Mouse (Mus musculus) embryonic facial prominence, embryonic 11.5 days (tissue): ENCODE measurements around the gene Opn3. TPM values are rescaled to one million over a fixed set of nuclear protein-coding genes. Genes with fewer than 3 reads are reported as not detected.

Experiments
- ATAC-seq: fragments of 200-750 bp; cut with Nextera tagmentation; replicated peaks from 2 replicates; pipeline ENCODE4 v1.8.0; 2017; ENCODE audit warnings: low read depth; ENCODE audit not compliant: insufficient number of reproducible peaks, low FRiP score, low TSS enrichment
- DNase-seq: peaks from one replicate; pipeline ENCODE4 v3.0.0-alpha.2; 2015; ENCODE audit warnings: low spot score
- H3K27ac ChIP-seq: fragments of 300-500 bp; sonication (generic); replicated peaks from 2 replicates; pipeline ENCODE4 v1.5.1; 2014; ENCODE audit warnings: mild to moderate bottlenecking, low read depth, low read length, control low read depth
- H3K27me3 ChIP-seq: fragments of 300-500 bp; sonication (generic); 2 replicates; pipeline ENCODE4 v1.6.1; 2014; ENCODE audit warnings: mild to moderate bottlenecking, low read length, moderate library complexity, mixed read lengths; ENCODE audit not compliant: control insufficient read depth, insufficient read depth
- H3K36me3 ChIP-seq: fragments of 300-500 bp; sonication (generic); replicated peaks from 2 replicates; pipeline ENCODE4 v1.6.1; 2014; ENCODE audit warnings: low read depth, mild to moderate bottlenecking, low read length, moderate library complexity, mixed read lengths; ENCODE audit not compliant: control insufficient read depth, insufficient read depth
- H3K4me1 ChIP-seq: fragments of 300-500 bp; sonication (generic); 2 replicates; pipeline ENCODE4 v1.6.1; 2014; ENCODE audit warnings: low read length, mixed read lengths; ENCODE audit not compliant: control insufficient read depth, insufficient read depth
- H3K4me2 ChIP-seq: fragments of 300-500 bp; sonication (generic); 2 replicates; pipeline ENCODE4 v1.6.1; 2014; ENCODE audit warnings: low read depth, mild to moderate bottlenecking, control low read depth, low read length, moderate library complexity
- H3K4me3 ChIP-seq: fragments of 300-500 bp; sonication (generic); 2 replicates; pipeline ENCODE4 v1.5.1; 2014; ENCODE audit warnings: low read depth, low read length, control low read depth
- H3K9ac ChIP-seq: fragments of 300-500 bp; sonication (generic); replicated peaks from 2 replicates; pipeline ENCODE4 v1.6.1; 2014; ENCODE audit warnings: mild to moderate bottlenecking, control low read depth, low read length
- H3K9me3 ChIP-seq: fragments of 300-500 bp; sonication (generic); replicated peaks from 2 replicates; pipeline ENCODE4 v1.6.1; 2016; ENCODE audit warnings: mild to moderate bottlenecking, low read length, inconsistent platforms, mixed read lengths; ENCODE audit not compliant: control insufficient read depth
- WGBS: fragments of 180-500 bp; shearing (Covaris S2); extraction: QIAGEN DNeasy Blood & Tissue Kit; methylation state at CpG from one replicate; pipeline ENCODE4 v1.1.7; 2014; 5-methylcytosine and 5-hydroxymethylcytosine counted together
- polyA plus RNA-seq: library from polyadenylated mRNA; unstranded; fragments of >200 nt; fragmentation: Nextera tagmentation; extraction: Ambion mirVana; gene quantifications from 2 replicates; pipeline ENCODE4 v1.2.1, GENCODE M21; 2014

The Opn3 gene
- polyA plus RNA-seq, 1 experiment from 2014 or later: 9.5 TPM

- Histone ChIP-seq H3K27me3 (no peaks in the 10 kb centered on the region), H3K9me3 (no peaks in the 10 kb centered on the region), H3K9ac (no peak overlapping the region), H3K36me3 (no peaks in the 10 kb centered on the region), H3K4me3 (no peak overlapping the region), H3K27ac (no peak overlapping the region), H3K4me1 (no peaks in the 10 kb centered on the region), H3K4me2 (no peak overlapping the region)
- DNase-seq (no peak), ATAC-seq (no peak)
- WGBS: 63% methylated on average over 3 of the region's 3 CpGs
These were observed 6.8 kb upstream of the Opn3 start for GRCm38 (mm10) chr1:175699375-175699774.

GRCm38 (mm10) chr1:175698293-175698692 lies 5.7 kb upstream of the Opn3 start, which contains the start of gene Wdr64:
Wdr64 (plus strand) TSS chr1:175698593.
- no peak for ATAC-seq

GRCm38 (mm10) chr1:175693429-175693960 lies 919 bp upstream of the Opn3 start:
- no peaks in the 10 kb centered on the region for H3K9me3 ChIP-seq
- H3K4me1 ChIP-seq: no peaks in the 10 kb centered on the region
- H3K4me2 ChIP-seq: peak overlapping the region; percentile 41; the same call in 1 of the 2 replicates
- ATAC-seq (no peak), DNase-seq (no peak)
- H3K27ac ChIP-seq: no peak overlapping the region
- no peaks in the 10 kb centered on the region for H3K36me3 ChIP-seq
- 43% methylated on average over 12 of the region's 12 CpGs for WGBS
- peak overlapping the region; percentile 18; the same call in 1 of the 2 replicates for H3K9ac ChIP-seq
- no peaks in the 10 kb centered on the region for H3K27me3 ChIP-seq
- peak overlapping the region; percentile 33 for H3K4me3 ChIP-seq

More at GRCm38 (mm10) chr1:175698293-175698692, 5.7 kb upstream of the Opn3 start, which contains the start of gene Wdr64:
- no peaks in the 10 kb centered on the region for H3K9me3 ChIP-seq
- H3K9ac ChIP-seq: no peak within 1 kb of the TSS
- no peaks in the 10 kb centered on the region for H3K36me3 ChIP-seq
- no peak for DNase-seq
- no peak within 1 kb of the TSS for H3K4me2 ChIP-seq
- no peaks in the 10 kb centered on the region for H3K4me1 ChIP-seq
- WGBS: 72% methylated on average over 1 of the region's 1 CpGs
- no peak within 1 kb of the TSS for H3K27ac ChIP-seq
- H3K4me3 ChIP-seq: no peak within 1 kb of the TSS
- H3K27me3 ChIP-seq: no peaks in the 10 kb centered on the region

GRCm38 (mm10) chr1:175692997-175693361 lies 403 bp upstream of the Opn3 start:
- no peaks in the 10 kb centered on the region for H3K9me3 ChIP-seq
- H3K27me3 ChIP-seq: no peaks in the 10 kb centered on the region
- peak; percentile 87; the same call in 1 of the 2 replicates for ATAC-seq
- no peaks in the 10 kb centered on the region for H3K4me1 ChIP-seq
- H3K4me3 ChIP-seq: peak overlapping the region; percentile 33
- WGBS: 4% methylated on average over 17 of the region's 17 CpGs
- H3K27ac ChIP-seq: no peak overlapping the region
- H3K36me3 ChIP-seq: no peaks in the 10 kb centered on the region
- no peak for DNase-seq
- peak overlapping the region; percentile 41 for H3K4me2 ChIP-seq
- H3K9ac ChIP-seq: peak overlapping the region; percentile 18; the same call in 1 of the 2 replicates

- Histone ChIP-seq H3K36me3 (no peaks in the 10 kb centered on the region; the same call in 1 of the 2 replicates), H3K4me3 (peak overlapping the region; percentile 68), H3K27me3 (no peaks in the 10 kb centered on the region), H3K9ac (peak overlapping the region; percentile 80), H3K4me1 (no peaks in the 10 kb centered on the region), H3K27ac (no peak overlapping the region), H3K4me2 (peak overlapping the region; percentile 78), H3K9me3 (no peaks in the 10 kb centered on the region)
- under 1% methylated on average over 22 of the region's 22 CpGs for WGBS
- ATAC-seq (no peak), DNase-seq (no peak)
These were observed 810 bp downstream of the Opn3 start for GRCm38 (mm10) chr1:175691686-175692245.

GRCm38 (mm10) chr1:175680995-175681394 lies 11.6 kb downstream of the Opn3 start:
- 82% methylated on average over 6 of the region's 6 CpGs for WGBS
- Histone ChIP-seq H3K27ac (no peak overlapping the region), H3K4me2 (no peak overlapping the region), H3K9me3 (no peaks in the 10 kb centered on the region), H3K36me3 (no peaks in the 10 kb centered on the region), H3K4me3 (no peak overlapping the region), H3K27me3 (no peaks in the 10 kb centered on the region), H3K4me1 (no peaks in the 10 kb centered on the region), H3K9ac (no peak overlapping the region)
- DNase-seq: no peak
- no peak for ATAC-seq

- no peaks in the 10 kb centered on the region for H3K9me3 ChIP-seq
- H3K4me1 ChIP-seq: no peaks in the 10 kb centered on the region
- H3K27ac ChIP-seq: no peak overlapping the region
- ATAC-seq (no peak), DNase-seq (no peak)
- WGBS: 86% methylated on average over 6 of the region's 6 CpGs
- no peaks in the 10 kb centered on the region for H3K36me3 ChIP-seq
- H3K4me3 ChIP-seq: no peak overlapping the region
- H3K9ac ChIP-seq: no peak overlapping the region
- H3K27me3 ChIP-seq: no peaks in the 10 kb centered on the region
- no peak overlapping the region for H3K4me2 ChIP-seq
These were observed 15.1 kb downstream of the Opn3 start for GRCm38 (mm10) chr1:175677459-175677858.

- H3K27ac ChIP-seq: no peak overlapping the region
- no peaks in the 10 kb centered on the region for H3K36me3 ChIP-seq
- H3K9me3 ChIP-seq: no peaks in the 10 kb centered on the region
- H3K4me1 ChIP-seq: no peaks in the 10 kb centered on the region
- no peak overlapping the region for H3K9ac ChIP-seq
- ATAC-seq (no peak), DNase-seq (no peak)
- no peak overlapping the region for H3K4me3 ChIP-seq
- no peak overlapping the region for H3K4me2 ChIP-seq
- 91% methylated on average over 6 of the region's 6 CpGs for WGBS
- no peaks in the 10 kb centered on the region for H3K27me3 ChIP-seq
These were observed 17.5 kb downstream of the Opn3 start for GRCm38 (mm10) chr1:175675116-175675515.
